Mouse (Mus musculus) liver, adult 2 months (tissue): ENCODE data around the gene Ltbp1.

ENCODE experiments used
- CTCF ChIP-seq: fragments of 200-500 bp; IDR thresholded peaks from 2 replicates; pipeline ENCODE4 v1.5.1; 2011; ENCODE audit warnings: low read depth, low read length, control low read depth
- POLR2A ChIP-seq: fragments of 200-500 bp; IDR thresholded peaks from 2 replicates; pipeline ENCODE4 v1.6.1; 2011; ENCODE audit warnings: low read length, control low read depth; ENCODE audit not compliant: insufficient read depth; ENCODE audit errors: extremely low read depth

DNA sequence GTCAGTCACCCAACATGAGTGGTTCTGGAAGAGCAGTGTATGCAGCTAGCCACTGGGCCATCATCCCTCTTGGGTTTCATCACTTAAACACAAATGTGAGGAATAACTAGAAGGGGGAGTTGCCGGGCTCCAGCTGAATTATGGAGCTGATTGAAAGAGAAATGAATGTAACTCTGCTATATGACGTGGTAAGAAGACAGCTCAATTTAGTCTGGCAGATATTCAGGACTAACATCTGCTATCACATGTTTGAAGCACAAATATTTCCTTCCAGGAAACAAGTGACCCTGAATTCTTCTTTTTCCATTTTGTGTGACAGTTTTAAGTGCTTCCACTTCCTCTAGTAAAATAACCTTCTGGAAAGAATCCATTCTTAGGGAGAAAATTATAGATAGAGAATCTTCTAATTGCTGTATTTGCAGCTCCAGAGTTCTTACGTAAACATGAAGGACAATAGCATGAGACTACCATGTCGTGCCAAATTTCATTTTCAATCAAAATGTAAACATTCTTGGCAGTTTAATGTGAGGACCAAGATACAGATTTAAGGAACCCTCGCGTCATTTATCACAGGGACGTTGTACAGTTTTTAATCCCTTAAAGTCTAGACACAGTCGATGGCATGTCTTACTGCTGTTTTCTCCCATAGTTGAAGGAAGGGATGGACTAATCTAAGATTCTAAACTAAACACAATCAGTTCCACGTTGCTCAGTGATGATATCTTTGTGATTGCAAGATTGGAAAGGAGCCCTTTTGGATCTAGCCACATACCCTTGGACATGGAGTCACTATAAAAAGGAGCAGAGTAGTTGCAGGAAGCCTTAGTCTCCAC is 279.7 kb downstream of the Ltbp1 start:
- no peak for TF ChIP-seq CTCF
- no peak for TF ChIP-seq POLR2A
